Comparison of ENCODE assay signal across 12 mouse cellular contexts in the genomic region with DNA sequence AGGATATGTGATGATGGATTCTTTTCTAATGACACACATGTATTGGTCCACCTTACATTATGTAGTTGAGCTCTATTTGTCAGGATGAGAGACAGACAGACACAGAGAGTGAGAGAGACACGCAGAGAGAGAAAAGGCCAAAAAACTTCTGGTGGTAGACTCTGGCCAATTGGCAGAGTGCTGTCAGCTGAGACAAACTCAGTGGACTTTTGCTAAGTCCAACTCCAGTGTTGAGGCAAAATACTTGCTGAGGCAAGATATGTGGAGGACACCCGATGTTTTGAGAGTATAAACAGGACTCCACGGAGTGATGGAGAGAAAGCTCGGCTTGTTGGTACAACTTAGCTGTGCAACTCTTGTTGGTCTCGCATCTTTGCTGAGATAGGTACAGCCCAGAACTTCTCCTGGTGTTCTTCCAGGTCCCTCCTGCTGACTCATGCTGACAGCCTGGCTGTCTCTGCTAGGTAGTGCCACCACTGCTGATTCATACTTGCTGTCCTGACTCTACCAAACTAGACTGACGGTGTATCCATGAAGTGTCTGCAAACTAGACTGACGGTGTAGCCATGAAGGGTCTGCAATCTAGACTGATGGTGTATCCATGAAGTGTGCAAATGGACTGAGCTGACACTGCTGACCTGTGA. TPM values are rescaled to one million over a fixed set of nuclear protein-coding genes. Genes with fewer than 3 reads are reported as not detected.
A peak's percentile ranks its signal among the peaks of the same experiment; 100 is the strongest.
DNase-seq lines count a peak whose midpoint lies in the region; ATAC-seq and TF ChIP-seq lines count a peak whose summit lies in the region.
"Had no signal": no experiment of that assay in that cellular context is flagged by ENCODE, and none has a peak within 500 bp of the region (broad histone marks: within the 10 kb centered on the region; RNA-seq: fewer than 3 reads in every experiment).

No protein-coding gene starts in this region.

- DNase-seq in gastrocnemius, adult 2 months = peak; percentile 50
- no peak for DNase-seq in gastrocnemius, postnatal 10 days
- DNase-seq in kidney, postnatal 36 days = peak; percentile 42 to 58
- peak; percentile 74 for DNase-seq in c-Kit-negative CD71-positive TER-119-positive erythroid progenitor cells, embryonic 14.5 days (ENCODE audit: low read depth, low spot score)
- DNase-seq in liver, embryonic 14.5 days (ENCODE audit: low read depth in 3 of 3, low spot score in 3 of 3) = peak in 2 of 3 experiments; percentile 59 to 66
- no peak for DNase-seq in embryo, embryonic 10.5 days (ENCODE audit: low spot score)
- DNase-seq in layer of hippocampus, postnatal 10 days (ENCODE audit: low spot score in 2 of 2) = no peak
- DNase-seq: thymus, adult 2 months had no signal

- H3K4me3 ChIP-seq in gastrocnemius, adult 2 months = no peak overlapping the region
- H3K4me3 ChIP-seq in kidney, embryonic 14.5 days (ENCODE audit: low read length) = no peak overlapping the region
- no peak overlapping the region for H3K4me3 ChIP-seq in liver, embryonic 14.5 days (ENCODE audit: insufficient read depth in 1 of 2, low read depth in 2 of 2, low read length in 2 of 2)
- H3K4me3 ChIP-seq: hindbrain, embryonic 13.5 days; limb, embryonic 10.5 days had no signal

- TF ChIP-seq EP300 in liver, embryonic 14.5 days (IDR thresholded peaks at IDR 0.05; ENCODE audit: low read depth) = no peak

- no peaks in the 10 kb centered on the region for H3K9me3 ChIP-seq in kidney, embryonic 14.5 days (ENCODE audit: control insufficient read depth, low read length)
- H3K9me3 ChIP-seq in liver, embryonic 14.5 days (ENCODE audit: control insufficient read depth, low read length) = no peaks in the 10 kb centered on the region
- H3K9me3 ChIP-seq: hindbrain, embryonic 13.5 days; limb, embryonic 10.5 days had no signal

- no peaks in the 10 kb centered on the region for H3K4me1 ChIP-seq in kidney, embryonic 14.5 days (ENCODE audit: control insufficient read depth, insufficient read depth, low read length)
- H3K4me1 ChIP-seq in liver, embryonic 14.5 days (replicated peaks; ENCODE audit: control insufficient read depth in 2 of 2, insufficient read depth in 2 of 2, low read length in 1 of 2) = peaks cover 13 to 14% of the 10 kb centered on the region in 2 experiments
- H3K4me1 ChIP-seq: hindbrain, embryonic 13.5 days; limb, embryonic 10.5 days had no signal

- no peaks in the 10 kb centered on the region for H3K27me3 ChIP-seq in kidney, embryonic 14.5 days (ENCODE audit: control insufficient read depth, insufficient read depth, low read length)
- no peaks in the 10 kb centered on the region for H3K27me3 ChIP-seq in liver, embryonic 14.5 days (ENCODE audit: control insufficient read depth, insufficient read depth, low read length)
- H3K27me3 ChIP-seq: hindbrain, embryonic 13.5 days had no signal

- no peak for ATAC-seq in kidney, embryonic 14.5 days (ENCODE audit: low FRiP score, low TSS enrichment)
- ATAC-seq in liver, embryonic 14.5 days (ENCODE audit: insufficient read depth) = peak; percentile 95

- WGBS in kidney, embryonic 14.5 days = 92% methylated on average over 7 of the region's 7 CpGs
- WGBS in liver, embryonic 14.5 days (ENCODE audit: insufficient replicate concordance) = 78% methylated on average over 7 of the region's 7 CpGs

- H3K36me3 ChIP-seq in kidney, embryonic 14.5 days (ENCODE audit: control insufficient read depth, insufficient read depth, low read length) = peaks cover 26% of the 10 kb centered on the region
- H3K36me3 ChIP-seq in liver, embryonic 14.5 days (replicated peaks; ENCODE audit: control insufficient read depth, insufficient read depth, low read depth) = peaks cover 23% of the 10 kb centered on the region

- intact Hi-C loops in gastrocnemius, adult 2 months (cut with DNase I) = no loop called here

- H3K4me2 ChIP-seq in kidney, embryonic 14.5 days (replicated peaks; ENCODE audit: low read depth, low read length) = no peak overlapping the region
- H3K4me2 ChIP-seq in liver, embryonic 14.5 days (ENCODE audit: low read depth) = peak overlapping the region; percentile 16; the same call in 1 of the 2 replicates
- H3K4me2 ChIP-seq: hindbrain, embryonic 13.5 days had no signal

- H3K27ac ChIP-seq in gastrocnemius, adult 2 months = 0 out of 2 replicates have a peak overlapping the region, but pooled peaks have one; percentile 10
- no peak overlapping the region for H3K27ac ChIP-seq in kidney, embryonic 14.5 days (ENCODE audit: low read depth, low read length)
- peak overlapping the region; percentile 74 for H3K27ac ChIP-seq in liver, embryonic 14.5 days
- H3K27ac ChIP-seq: hindbrain, embryonic 13.5 days; limb, embryonic 10.5 days; macrophage had no signal

- no peak overlapping the region for H3K9ac ChIP-seq in kidney, embryonic 14.5 days (ENCODE audit: low read depth, low read length)
- no peak overlapping the region for H3K9ac ChIP-seq in liver, embryonic 14.5 days (replicated peaks)
- H3K9ac ChIP-seq: hindbrain, embryonic 13.5 days had no signal

- TF ChIP-seq CTCF in gastrocnemius, adult 2 months (IDR thresholded peaks at IDR 0.05) = no peak
- TF ChIP-seq CTCF in liver, embryonic 14.5 days (IDR thresholded peaks at IDR 0.05; ENCODE audit: low read depth) = peak; percentile 29

RNA-seq across cellular contexts. Expression of a gene that starts 11.9 kb away (rescaled TPM):
- 10 to 100 TPM; 41.3 to 43.3 TPM for total RNA-seq in gastrocnemius, adult 2 months (2021)
- total RNA-seq in gastrocnemius, postnatal 10 days (2021) = 10 to 100 TPM; 38.2 to 47.5 TPM
- 86.1 and 115 TPM in 2 replicates for polyA plus RNA-seq in kidney, embryonic 14.5 days (2014; fragmentation: Nextera tagmentation; extraction: Ambion mirVana)
- polyA plus RNA-seq in liver, embryonic 14.5 days (2012; rRNA removed) = 11.8 and 19.4 TPM in 2 replicates
- polyA plus RNA-seq in liver, embryonic 14.5 days (2014; fragmentation: Nextera tagmentation; extraction: Ambion mirVana) = 37.1 and 37.9 TPM in 2 replicates
- total RNA-seq in layer of hippocampus, postnatal 10 days (2021) = 10 to 100 TPM; 49.9 to 50.3 TPM

Comparison
In these comparisons a context has a peak if more than half of its experiments do, and no peak if none do; other contexts are left out.
1. DNase-seq: peak in gastrocnemius, adult 2 months (single experiment), kidney, postnatal 36 days (2 of 2), c-Kit-negative CD71-positive TER-119-positive erythroid progenitor cells, embryonic 14.5 days (single experiment) and liver, embryonic 14.5 days (2 of 3); none in gastrocnemius, postnatal 10 days (single experiment), embryo, embryonic 10.5 days (single experiment) and layer of hippocampus, postnatal 10 days (0 of 2).